Mouse (Mus musculus): Measurements from ENCODE around the gene Cldn2.

GRCm38 (mm10) chrX:139783045-139783422, 17.6 kb upstream of the Cldn2 start:
- no peak for TF ChIP-seq POLR2A (IDR thresholded peaks at IDR 0.05; ENCODE audit: insufficient read depth, low read length)
- TF ChIP-seq CTCF (IDR thresholded peaks at IDR 0.05; ENCODE audit: low read depth, low read length) = no peak

Data from ES-Bruce4 (cell line).